Mouse (Mus musculus) right cerebral cortex, postnatal 10 days (tissue): ENCODE results near the gene Lrrc31.
A peak's percentile ranks its signal among the peaks of the same experiment; 100 is the strongest.

Experiments used
- DNase-seq, 2 experiments: peaks; one replicate each; pipeline ENCODE4 v3.0.0; 2021; ENCODE audit warnings: low spot score in 2 of 2

Lrrc31 gene

GRCm38 (mm10) chr3:30690976-30691375 lies 8.7 kb downstream of the Lrrc31 start:
- DNase-seq = no peak

- DNase-seq = no peak
Measured at GRCm38 (mm10) chr3:30687216-30687615, 12.4 kb downstream of the Lrrc31 start.

- no peak for DNase-seq
Measured at GRCm38 (mm10) chr3:30683190-30683589, 16.5 kb downstream of the Lrrc31 start.

- no peak for DNase-seq
Measured at GRCm38 (mm10) chr3:30658486-30658885, 41.2 kb downstream of the Lrrc31 start.

GRCm38 (mm10) chr3:30655937-30656336 lies 43.7 kb downstream of the Lrrc31 start:
- no peak for DNase-seq

- peak in 1 of 2 experiments; percentile 25 for DNase-seq
Measured at GRCm38 (mm10) chr3:30650062-30650841, 49.4 kb downstream of the Lrrc31 start.

GRCm38 (mm10) chr3:30648466-30648865 lies 51.2 kb downstream of the Lrrc31 start:
- no peak for DNase-seq

GRCm38 (mm10) chr3:30647440-30648090 lies 52.1 kb downstream of the Lrrc31 start, which contains the start of gene Lrrc34:
Lrrc34 (minus strand) TSS chr3:30647869.
- DNase-seq = peak; percentile 66 to 68

GRCm38 (mm10) chr3:30646761-30647160 lies 52.9 kb downstream of the Lrrc31 start:
- DNase-seq = no peak

- DNase-seq = no peak
Measured at GRCm38 (mm10) chr3:30644207-30644606, 55.4 kb downstream of the Lrrc31 start, which contains the start of gene Lrriq4. Lrriq4 (plus strand) TSS chr3:30644507.

- DNase-seq = no peak
Measured at GRCm38 (mm10) chr3:30635629-30636028, 64.0 kb downstream of the Lrrc31 start.

GRCm38 (mm10) chr3:30633681-30634080 lies 66.0 kb downstream of the Lrrc31 start:
- DNase-seq = no peak
